Mouse (Mus musculus): ENCODE results near the gene Tenm2.

Tenm2 gene

GRCm38 (mm10) chr11:36698268-36698667, 537.5 kb downstream of the Tenm2 start:
- no peak for TF ChIP-seq GATA4 (IDR thresholded peaks at IDR 0.05; ENCODE audit: insufficient replicate concordance, low read length)

DNA sequence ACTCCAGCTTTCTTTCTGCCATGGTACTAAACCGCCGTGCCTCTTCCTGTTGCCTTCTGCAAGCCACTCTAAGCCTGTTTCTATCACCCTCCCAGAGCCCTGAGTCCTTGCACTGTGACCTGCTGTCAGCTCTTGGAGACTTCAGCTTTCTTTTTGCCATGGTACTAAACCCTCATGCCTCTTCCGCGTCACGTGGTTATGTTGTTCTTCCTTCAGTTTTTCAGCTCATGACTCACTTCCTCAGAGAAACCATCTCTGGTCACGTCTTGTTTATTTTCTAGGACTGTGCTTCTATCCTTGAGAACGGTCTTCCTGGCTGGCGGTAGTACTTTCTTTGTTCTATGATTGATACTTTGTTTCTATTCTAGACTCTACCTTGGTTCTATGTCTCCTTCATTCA, 537.9 kb downstream of the Tenm2 start:
- TF ChIP-seq GATA4 (IDR thresholded peaks at IDR 0.05; ENCODE audit: insufficient replicate concordance, low read length) = no peak

DNA sequence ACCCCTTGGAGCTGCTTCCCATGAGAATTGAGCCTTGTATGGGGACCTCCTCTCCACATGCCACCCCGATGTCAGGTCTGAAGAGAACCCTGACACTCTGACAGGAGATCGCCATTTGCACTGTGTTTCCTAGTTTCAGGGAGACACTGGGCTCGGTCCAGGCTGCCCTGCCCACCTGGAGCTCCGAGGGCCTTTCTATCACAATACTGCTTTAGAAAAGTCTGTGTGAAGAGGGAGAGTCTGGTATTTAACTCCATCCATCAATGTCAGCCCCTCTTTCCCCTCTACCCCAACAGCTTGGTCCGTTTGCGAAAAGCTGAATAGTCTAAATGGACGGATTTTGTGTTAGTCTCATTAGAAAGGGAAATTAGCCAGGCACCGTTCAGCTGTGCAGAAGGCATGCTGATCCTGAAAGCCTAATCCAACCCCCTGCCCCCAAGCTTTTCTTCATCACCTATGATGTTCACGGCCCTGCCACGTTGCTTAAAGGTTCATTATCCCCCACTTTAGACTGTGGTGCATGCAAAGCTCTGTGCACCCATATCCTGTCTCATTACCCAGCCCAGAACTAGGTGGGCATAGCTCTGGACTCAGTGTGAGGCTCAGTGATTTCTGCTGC, 538.6 kb downstream of the Tenm2 start:
- no peak for TF ChIP-seq GATA4 (IDR thresholded peaks at IDR 0.05; ENCODE audit: insufficient replicate concordance, low read length)

- TF ChIP-seq GATA4 (IDR thresholded peaks at IDR 0.05; ENCODE audit: insufficient replicate concordance, low read length) = no peak
Observed at GRCm38 (mm10) chr11:36694810-36695209, 541.0 kb downstream of the Tenm2 start.

DNA sequence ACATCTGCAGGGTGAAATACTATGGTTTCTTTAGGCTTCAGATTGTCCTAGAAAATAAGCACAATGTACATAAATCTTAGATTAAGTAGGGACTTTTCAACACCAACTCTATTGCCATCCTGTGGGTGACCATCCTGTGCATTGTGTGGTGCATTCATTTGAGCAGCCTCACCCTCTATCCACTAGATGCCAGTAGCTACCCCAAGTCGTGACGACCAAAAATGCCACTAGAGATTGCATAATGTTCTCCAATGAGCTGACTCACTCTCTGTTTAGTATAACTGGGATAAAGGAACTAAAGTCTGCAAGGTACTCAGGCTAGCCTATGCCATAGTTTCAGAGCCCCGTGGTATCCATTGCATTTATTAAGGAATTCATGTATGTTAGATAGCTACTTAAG, 543.1 kb downstream of the Tenm2 start:
- TF ChIP-seq GATA4 (IDR thresholded peaks at IDR 0.05; ENCODE audit: insufficient replicate concordance, low read length) = no peak

DNA sequence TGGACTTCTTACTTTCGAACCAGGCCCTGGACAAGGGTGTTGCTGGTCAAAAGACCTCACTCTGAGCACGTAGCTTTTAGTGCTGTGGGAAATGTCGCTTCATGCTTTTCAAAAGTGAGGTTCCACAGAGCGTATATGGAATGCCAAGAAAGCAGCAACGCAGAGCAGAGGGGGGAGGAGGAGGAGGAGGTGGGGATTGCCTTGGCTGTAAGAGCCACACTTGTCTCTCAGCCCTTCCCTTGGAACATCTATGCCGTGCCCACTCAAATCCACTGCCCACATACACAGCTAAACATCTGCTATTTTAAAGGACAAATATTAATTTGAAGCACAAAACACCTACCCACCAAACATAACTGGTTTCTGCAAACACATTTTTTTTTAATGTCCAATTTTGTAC, 544.9 kb downstream of the Tenm2 start:
- no peak for TF ChIP-seq GATA4 (IDR thresholded peaks at IDR 0.05; ENCODE audit: insufficient replicate concordance, low read length)

DNA sequence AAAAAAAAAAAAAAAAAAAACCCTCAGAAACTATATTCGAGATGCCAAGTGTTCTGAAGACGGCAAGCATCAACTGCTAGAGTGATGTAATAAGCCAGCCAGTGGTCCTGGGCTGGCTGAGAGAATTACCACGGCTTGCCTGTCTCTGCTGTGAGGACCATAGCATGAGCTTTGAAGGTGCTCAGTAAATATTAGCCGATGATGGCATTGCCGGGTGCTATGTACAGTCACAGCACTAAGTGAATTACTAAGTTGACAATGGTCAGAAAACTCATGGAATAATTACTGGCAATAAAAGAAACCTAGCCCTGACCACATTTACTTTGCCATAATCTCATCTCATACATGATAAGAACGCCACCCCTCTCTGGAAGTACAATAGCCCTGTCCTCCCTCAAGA, 549.5 kb downstream of the Tenm2 start:
- no peak for TF ChIP-seq GATA4 (IDR thresholded peaks at IDR 0.05; ENCODE audit: insufficient replicate concordance, low read length)

- TF ChIP-seq GATA4 (IDR thresholded peaks at IDR 0.05; ENCODE audit: insufficient replicate concordance, low read length) = no peak
Observed at GRCm38 (mm10) chr11:36679361-36679760, 556.4 kb downstream of the Tenm2 start.

GRCm38 (mm10) chr11:36678542-36678941, 557.2 kb downstream of the Tenm2 start:
- no peak for TF ChIP-seq GATA4 (IDR thresholded peaks at IDR 0.05; ENCODE audit: insufficient replicate concordance, low read length)

DNA sequence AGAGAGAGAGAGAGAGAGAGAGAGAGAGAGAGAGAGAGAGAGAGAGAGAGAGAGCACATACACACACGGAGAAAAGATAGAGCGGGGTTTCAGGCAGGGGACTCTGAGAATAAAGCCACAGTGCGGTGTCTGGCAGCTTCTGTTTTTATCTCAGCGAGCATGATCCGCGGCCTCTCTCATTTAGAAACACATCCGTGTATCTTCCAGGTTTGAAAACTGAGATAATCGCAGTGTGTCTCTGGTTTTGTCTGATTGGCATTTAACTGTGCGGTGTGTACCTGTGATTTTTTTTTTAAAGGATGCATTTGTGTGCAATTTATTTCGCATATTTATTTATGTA, 557.7 kb downstream of the Tenm2 start:
- TF ChIP-seq GATA4 (IDR thresholded peaks at IDR 0.05; ENCODE audit: insufficient replicate concordance, low read length) = no peak

DNA sequence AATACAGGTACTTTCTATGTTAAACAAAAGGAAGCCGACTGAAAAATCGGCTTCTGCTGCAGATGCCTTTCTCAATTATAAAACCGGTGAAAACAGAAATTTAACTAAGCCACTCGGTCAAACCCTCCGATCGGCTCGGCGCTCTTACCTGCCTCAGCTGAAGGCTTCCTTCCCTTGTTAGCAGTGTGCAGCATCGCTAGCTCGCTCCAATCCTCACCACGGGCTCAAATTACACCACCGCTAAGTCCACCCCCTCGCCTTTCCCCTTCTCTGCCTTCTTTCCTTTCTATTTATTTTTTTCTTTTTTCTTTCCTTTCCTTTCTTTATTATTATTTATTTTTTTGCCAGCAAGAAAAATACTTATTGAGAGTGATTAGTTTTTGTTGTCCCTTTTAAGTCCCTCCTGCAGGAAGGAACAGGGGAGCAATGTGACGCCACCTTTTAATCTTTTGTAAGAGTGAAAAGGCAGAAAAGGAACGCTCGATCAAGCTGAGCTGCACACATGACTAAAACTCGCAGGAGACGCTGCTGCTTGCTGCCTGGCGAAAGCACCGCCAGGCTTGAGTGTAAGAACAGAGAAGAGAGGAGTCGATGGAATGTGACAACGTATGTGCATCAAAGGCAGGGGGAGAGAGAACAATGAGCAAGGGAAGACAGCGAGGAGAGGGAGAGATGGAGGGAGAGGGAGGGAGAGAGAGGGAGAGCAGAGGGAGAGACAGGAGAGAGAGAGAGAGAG, 558.3 kb downstream of the Tenm2 start:
- no peak for TF ChIP-seq GATA4 (IDR thresholded peaks at IDR 0.05; ENCODE audit: insufficient replicate concordance, low read length)

- no peak for TF ChIP-seq GATA4 (IDR thresholded peaks at IDR 0.05; ENCODE audit: insufficient replicate concordance, low read length)
Observed at GRCm38 (mm10) chr11:36676446-36677284, 559.1 kb downstream of the Tenm2 start.

GRCm38 (mm10) chr11:36674902-36675422, 560.8 kb downstream of the Tenm2 start:
- TF ChIP-seq GATA4 (IDR thresholded peaks at IDR 0.05; ENCODE audit: insufficient replicate concordance, low read length) = no peak

- no peak for TF ChIP-seq GATA4 (IDR thresholded peaks at IDR 0.05; ENCODE audit: insufficient replicate concordance, low read length)
Observed at GRCm38 (mm10) chr11:36674141-36674540, 561.6 kb downstream of the Tenm2 start.

- no peak for TF ChIP-seq GATA4 (IDR thresholded peaks at IDR 0.05; ENCODE audit: insufficient replicate concordance, low read length)
Observed at GRCm38 (mm10) chr11:36671196-36671595, 564.6 kb downstream of the Tenm2 start.

DNA sequence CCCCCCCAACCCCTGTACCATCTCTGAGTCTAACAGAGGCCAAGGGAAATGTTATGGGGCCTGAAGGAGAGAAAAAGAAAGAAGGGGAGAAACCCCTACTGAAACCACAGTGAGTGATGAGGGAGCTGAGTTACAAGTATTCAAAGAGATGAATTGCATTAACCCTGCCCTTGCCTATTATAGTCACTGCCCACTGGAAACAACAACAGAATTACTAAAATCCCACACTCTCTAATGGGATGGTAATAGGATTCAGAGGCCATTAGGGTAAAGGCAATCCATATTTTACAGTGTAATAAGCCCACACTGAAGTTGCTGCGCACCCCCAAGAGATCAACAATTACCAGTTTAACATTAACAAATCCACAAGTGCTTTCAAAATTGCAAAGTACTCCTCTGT, 571.7 kb downstream of the Tenm2 start:
- TF ChIP-seq GATA4 (IDR thresholded peaks at IDR 0.05; ENCODE audit: insufficient replicate concordance, low read length) = no peak
